Mouse (Mus musculus) colon, adult 2 months (tissue): Measurements from ENCODE around the gene Amn1. TPM values are rescaled to one million over a fixed set of nuclear protein-coding genes. Genes with fewer than 3 reads are reported as not detected.

Experiments
- polyA plus RNA-seq: library from polyadenylated mRNA; depleted of rRNA; stranded (reverse); fragments of >200 nt; gene quantifications from 2 replicates; pipeline ENCODE4 v1.2.3, GENCODE M21; 2012; rRNA removed

Gene Amn1
- polyA plus RNA-seq: 7.6 and 9.9 TPM in 2 replicates

DNA sequence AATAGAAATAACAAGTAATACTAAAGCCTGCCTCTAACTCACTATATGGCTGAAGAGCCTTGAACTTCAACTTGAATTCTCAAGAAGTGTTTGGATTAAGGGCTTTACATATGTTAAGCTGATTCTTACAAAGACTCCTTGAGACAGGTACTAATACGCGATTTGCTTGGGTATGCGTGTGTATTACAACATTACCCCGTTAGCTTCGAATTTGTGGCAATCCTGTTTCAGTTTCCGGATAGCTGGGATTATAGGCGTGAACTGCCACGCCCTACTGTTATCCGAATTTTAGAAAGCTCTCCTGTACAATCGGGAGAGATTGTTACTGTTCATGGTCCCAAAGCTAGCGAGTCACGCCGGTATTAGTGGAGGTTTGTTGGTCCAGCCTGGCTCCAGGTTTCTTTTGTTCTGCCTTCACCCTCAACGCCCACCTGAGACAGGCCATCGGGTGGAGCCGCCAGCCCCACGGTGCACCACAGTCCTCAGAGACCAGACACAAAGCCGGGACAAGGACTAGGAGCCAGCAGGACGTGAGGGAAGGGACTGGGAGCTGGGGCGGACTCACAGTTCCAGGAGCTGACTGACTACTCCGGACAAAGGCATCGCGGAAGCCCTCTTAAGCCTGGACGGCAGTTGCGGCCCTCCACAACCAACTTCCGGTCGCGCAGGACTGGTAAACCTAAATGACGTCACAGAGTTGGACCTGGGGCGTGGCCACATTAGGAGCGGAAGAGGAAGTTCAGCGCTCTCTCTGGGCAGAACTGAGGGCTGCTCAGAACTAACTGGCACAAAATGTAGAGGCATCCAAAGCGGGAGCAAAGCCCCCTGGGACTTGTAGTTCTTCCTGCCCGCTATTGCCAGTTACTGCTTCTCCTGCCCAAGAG lies at the start of gene Amn1:
Gene Amn1, minus strand, starts transcription at position 672 of the 884 bp plus-strand sequence.

DNA sequence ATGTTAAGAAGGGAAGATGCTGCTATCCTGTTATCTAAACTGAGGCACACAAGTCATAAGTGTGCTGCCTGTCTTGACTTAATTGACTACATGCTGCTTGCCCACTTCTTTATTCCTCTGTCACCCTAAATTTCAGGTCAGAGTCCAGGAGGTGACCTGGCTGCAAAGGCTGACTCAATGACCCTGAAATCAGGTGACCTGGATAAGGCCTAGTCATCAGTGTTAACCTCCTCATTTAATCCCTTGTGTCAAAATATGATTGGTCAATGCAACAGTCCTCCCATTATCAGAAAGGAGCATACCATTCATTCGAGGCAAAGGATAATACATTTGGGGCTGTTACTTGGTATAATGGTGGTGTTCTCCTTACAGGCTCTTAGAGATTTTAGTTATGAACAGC lies 49.0 kb downstream of the Amn1 start, which contains the start of gene Etfbkmt:
Gene Etfbkmt, plus strand, starts transcription at position 379 of the 400 bp plus-strand sequence.

DNA sequence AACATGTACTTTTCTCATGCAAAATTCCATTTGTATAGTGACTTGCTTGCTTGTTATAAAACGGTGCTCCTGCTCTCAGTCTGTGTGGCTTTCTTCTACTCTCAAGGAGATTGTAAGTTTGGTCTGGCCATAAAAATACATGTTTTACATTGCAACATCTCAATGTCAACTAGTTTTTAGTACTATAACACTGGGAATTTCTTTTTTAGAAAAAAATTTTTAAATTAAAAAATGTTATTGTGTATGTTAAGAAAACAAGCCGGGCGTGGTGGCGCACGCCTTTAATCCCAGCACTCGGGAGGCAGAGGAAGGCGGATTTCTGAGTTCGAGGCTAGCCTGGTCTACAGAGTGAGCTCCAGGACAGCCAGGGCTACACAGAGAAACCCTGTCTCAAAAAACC lies 58.6 kb downstream of the Amn1 start, which contains the start of gene Gm10203:
Gene Gm10203, plus strand, starts transcription at position 301 of the 400 bp plus-strand sequence.

Other genes starting within 250 kb of the Amn1 start
- 1.9 and 2.2 TPM in 2 replicates for gene Sinhcaf, start 242.2 kb downstream of the Amn1 start, polyA plus RNA-seq
- gene Dennd5b, start 87.0 kb downstream of the Amn1 start, polyA plus RNA-seq: 7.3 and 9.4 TPM in 2 replicates
- not detected in 2 replicates for gene Gm10203, start 58.5 kb downstream of the Amn1 start, polyA plus RNA-seq
- 6.9 and 7.1 TPM in 2 replicates for gene Etfbkmt, start 48.9 kb downstream of the Amn1 start, polyA plus RNA-seq
- 4.5 and 11.1 TPM in 2 replicates for gene Resf1, start 120.7 kb upstream of the Amn1 start, polyA plus RNA-seq
- gene Bicd1, start 220.2 kb upstream of the Amn1 start, polyA plus RNA-seq: 0.93 and 1.7 TPM in 2 replicates